Mouse (Mus musculus): ENCODE data around the gene Sumf1. TPM values are rescaled to one million over a fixed set of nuclear protein-coding genes. Genes with fewer than 3 reads are reported as not detected.

Sumf1 gene
- polyA plus RNA-seq, 1 experiment = 17.0 TPM

GRCm38 (mm10) chr6:108154243-108154642 is 31.1 kb downstream of the Sumf1 start:
- no peak for DNase-seq (ENCODE audit: low read depth, low spot score)
- 94% methylated on average over 4 of the region's 4 CpGs for WGBS

DNA sequence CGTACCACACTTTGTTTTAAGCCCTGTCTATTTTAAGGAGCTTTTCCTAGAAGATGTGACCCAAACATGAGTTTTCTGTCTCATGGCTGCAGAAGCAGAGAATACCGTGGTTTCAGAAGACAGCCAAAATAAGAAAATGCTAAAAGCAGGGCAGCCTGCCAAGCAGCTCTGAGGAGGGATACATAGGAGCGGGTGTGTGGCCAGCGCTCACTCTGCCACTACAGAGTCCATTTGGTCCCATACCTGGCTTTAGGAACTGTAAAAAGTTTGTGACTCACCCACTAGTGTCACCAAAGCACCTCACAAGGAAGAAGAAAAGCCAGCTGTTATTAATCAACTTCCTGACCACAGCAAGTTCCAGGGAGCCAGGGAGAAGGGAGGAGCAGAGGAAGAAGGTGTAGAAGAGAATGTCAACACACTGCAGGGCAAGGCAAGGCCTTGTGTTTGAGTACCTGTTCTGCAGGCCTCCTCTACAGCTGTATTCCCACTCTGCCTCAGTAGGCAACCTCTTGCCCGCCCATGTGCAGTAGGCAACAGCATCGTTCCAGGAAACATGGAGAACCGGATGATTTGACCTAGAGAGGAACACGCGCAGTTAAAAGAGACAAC is 32.6 kb downstream of the Sumf1 start:
- DNase-seq (ENCODE audit: low read depth, low spot score) = no peak
- 68% methylated on average over 9 of the region's 9 CpGs for WGBS

- DNase-seq (ENCODE audit: low read depth, low spot score) = no peak
- WGBS = 77% methylated on average over 6 of the region's 6 CpGs
Measured at GRCm38 (mm10) chr6:108152081-108152480, 33.3 kb downstream of the Sumf1 start.

DNA sequence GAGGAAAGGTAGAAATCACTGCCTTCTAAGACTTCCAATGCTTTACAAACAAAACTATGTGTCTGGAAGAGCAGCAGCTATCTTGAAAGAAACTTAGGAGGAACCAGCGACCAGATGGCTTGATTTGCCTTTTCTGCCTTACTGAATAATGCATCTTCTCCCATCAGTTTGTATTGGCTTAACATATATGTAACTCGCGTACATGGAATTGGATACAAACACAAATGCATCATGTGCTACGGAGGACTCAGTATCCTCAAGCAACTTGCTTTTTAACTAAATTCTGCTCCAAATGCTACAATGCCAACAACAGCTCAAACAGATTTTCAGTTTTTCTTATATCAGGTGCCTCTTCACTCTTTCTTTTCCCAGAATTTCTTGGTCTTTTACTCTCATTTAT is 36.1 kb downstream of the Sumf1 start:
- 93% methylated on average over 4 of the region's 4 CpGs for WGBS
- no peak for DNase-seq (ENCODE audit: low read depth, low spot score)

- 47% methylated on average over 3 of the region's 3 CpGs for WGBS
- no peak for DNase-seq (ENCODE audit: low read depth, low spot score)
Measured at GRCm38 (mm10) chr6:108148435-108148834, 36.9 kb downstream of the Sumf1 start.

DNA sequence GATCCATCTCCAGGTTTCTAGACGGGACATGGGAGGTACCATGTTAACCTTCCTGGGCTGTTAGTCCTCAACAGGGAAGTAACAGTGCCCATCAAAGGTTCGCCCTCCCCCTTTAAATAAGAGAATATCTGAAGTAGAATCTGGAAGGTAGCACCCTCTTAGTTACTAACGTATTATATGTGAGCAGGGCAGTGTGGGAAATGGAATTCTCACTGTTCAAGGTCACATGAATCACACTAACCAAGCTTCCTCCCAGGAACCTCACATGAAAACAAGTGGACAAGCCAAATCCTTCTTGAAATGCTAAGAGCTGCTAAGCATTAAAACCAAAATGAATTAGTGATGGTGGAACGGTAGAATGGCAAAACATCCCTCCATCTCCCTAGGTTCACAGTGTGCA is 38.7 kb downstream of the Sumf1 start:
- no peak for DNase-seq (ENCODE audit: low read depth, low spot score)
- 87% methylated on average over 4 of the region's 4 CpGs for WGBS

DNA sequence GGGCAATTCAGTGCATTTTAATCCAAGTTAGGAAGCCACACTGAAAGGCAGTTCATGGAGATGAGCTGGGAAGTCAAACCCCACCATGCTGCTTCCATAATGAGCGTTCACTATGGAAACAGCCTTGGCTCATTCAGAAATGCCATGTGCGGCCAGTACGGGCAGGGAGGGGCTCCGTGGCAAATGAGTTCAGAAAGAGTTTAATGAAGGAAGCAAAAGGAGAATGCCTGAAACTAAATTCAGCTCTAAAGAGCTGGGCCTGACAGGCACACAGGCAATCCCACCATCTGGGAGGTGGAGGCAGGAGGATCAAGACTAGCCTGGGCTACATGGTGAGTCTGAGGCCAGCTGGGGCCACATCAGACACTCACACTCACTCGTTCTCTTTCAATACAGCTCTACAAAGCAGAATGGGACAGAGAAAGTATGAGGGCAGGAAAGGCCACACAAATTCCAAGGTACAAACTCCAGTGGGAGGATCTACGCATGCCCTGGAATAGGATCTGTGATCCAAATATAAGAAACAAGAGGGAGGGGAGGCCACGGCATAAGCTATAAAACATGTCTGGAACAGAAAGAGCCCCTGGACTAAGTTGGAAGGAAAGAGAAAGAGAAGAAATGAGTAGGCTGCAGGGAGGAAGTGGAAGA is 39.3 kb downstream of the Sumf1 start:
- 85% methylated on average over 7 of the region's 7 CpGs for WGBS
- no peak for DNase-seq (ENCODE audit: low read depth, low spot score)

- WGBS = 89% methylated on average over 3 of the region's 3 CpGs
- DNase-seq (ENCODE audit: low read depth, low spot score) = no peak
Measured at GRCm38 (mm10) chr6:108145241-108145640, 40.1 kb downstream of the Sumf1 start.

- 80% methylated on average over 4 of the region's 4 CpGs for WGBS
- no peak for DNase-seq (ENCODE audit: low read depth, low spot score)
Measured at GRCm38 (mm10) chr6:108142796-108143195, 42.6 kb downstream of the Sumf1 start.

DNA sequence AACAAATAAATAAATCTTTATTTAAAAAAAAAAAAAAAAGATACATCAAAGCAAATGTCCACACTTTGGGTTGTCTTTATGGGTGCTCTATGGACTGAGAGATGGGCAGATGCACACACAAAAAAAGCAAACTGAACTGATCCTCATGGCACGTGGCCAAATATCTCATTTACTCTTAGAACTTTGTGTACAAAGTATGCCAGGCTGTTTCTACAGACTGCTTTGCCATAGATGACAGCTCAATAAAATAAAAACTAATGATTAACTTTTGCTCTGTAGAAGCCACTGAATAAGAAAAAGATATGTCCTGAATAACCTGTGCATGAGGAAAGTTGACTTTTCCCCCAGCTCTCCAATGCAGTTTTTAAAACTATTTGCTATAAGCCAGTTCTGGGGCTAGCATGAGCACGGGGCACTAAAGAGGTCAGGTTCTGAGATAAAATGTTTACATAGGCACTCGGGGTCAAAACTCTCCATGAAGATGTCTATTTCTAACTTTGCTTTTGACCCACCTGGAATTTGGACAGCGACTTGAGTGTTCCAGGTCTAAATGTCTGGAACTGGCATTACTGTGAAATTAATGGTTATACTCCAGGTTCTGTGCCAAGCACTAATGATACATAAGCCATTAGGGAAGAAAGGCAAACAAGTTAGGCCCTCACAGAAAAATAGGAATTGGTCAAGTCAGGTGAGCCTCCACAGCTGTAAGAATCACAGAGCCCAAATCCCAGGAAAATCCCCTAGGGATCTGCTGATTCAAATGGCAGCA is 44.5 kb downstream of the Sumf1 start:
- WGBS = 32% methylated on average over 4 of the region's 4 CpGs
- no peak for DNase-seq (ENCODE audit: low read depth, low spot score)

DNA sequence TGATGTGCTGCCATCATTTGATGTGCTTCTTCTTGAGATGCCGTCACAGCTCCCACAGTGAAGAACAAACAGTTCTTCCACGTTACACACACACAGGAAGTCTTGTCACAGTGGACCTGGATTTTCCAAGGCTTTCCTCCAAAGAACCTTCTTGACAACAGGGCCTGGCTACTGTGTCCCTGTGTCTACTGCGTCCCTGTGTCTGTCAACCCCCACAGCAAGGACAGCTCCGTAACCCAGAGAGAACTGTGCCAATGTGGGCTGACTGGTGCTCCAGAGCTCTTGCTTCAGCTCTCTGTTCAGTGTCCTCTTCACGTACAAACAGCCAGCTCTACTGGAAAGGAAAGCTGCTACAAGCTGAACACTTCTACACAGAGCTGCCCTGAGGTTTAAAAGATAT is 48.4 kb downstream of the Sumf1 start:
- no peak for DNase-seq (ENCODE audit: low read depth, low spot score)
- 92% methylated on average over 5 of the region's 5 CpGs for WGBS

DNA sequence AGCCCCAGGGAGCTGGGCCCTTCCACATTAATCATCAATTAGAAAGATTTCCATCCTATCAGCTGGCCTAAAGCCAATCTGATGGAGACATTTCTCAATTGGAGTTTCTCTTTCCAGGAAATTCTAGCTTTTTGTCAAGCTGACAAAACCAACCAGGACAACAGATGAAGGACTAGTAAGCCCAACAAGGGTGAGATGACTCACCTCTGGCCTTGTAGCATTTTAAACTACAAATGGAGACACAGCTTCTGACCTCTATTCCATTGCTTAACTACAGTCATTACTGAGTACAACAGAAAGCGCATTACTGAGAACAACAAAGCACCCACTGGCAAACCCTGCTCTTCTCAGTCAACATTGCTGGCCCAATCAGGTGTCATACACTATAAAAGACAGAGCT is 49.1 kb downstream of the Sumf1 start:
- WGBS = 93% methylated on average over 1 of the region's 1 CpGs

DNA sequence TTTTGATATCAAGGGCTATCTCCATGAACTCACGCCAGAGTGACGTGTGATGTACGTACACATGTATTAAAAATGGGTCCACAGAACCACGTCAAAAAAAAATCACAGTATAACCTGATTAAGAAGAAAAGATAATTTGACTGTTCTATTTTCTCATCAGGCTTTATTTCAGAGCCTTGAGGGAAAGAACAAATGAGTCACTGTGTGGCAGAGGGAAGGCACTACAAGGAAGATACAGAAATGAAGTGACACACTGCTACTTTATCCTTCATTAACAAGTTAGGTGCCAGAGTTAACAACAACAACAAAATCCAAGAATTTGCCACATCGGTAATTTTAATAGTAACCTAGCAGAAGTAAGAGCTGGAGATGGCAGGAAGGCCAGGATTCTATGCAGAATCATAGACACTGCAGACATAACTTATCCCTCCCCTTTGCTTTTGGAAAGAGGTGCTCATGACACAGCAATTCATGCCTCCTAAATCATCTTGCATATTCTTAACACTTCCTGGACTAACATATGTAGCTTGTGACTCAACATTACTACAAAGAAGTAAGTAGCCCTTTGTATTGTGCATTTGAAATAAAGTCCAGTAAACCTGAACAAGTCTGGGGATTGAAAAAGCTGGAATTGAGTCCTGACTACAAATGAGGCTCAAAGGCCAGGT is 53.0 kb downstream of the Sumf1 start:
- WGBS = 95% methylated on average over 5 of the region's 5 CpGs
- no peak for DNase-seq (ENCODE audit: low read depth, low spot score)

More for the DNA sequence above, 49.1 kb downstream of the Sumf1 start:
- DNase-seq (ENCODE audit: low read depth, low spot score) = no peak

DNA sequence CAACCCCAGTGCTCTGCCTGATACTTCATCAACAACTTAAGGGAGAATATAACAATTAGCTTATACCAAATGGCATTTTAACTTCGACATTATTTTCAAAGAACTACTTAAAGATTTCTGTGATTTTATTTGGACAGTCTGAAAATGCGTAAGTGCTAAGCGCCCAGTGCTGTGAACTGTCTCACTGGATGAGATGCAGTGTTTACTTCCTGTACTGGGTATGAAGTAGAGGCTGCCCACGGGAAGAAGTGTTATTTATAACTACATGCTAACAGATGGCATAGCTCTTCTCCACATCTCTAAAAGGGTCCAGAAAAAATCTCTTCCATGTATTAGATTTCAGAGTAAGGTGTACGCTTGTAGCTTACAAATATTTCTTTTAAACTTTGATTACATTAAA is 54.7 kb downstream of the Sumf1 start:
- WGBS = 78% methylated on average over 5 of the region's 5 CpGs
- no peak for DNase-seq (ENCODE audit: low read depth, low spot score)

DNA sequence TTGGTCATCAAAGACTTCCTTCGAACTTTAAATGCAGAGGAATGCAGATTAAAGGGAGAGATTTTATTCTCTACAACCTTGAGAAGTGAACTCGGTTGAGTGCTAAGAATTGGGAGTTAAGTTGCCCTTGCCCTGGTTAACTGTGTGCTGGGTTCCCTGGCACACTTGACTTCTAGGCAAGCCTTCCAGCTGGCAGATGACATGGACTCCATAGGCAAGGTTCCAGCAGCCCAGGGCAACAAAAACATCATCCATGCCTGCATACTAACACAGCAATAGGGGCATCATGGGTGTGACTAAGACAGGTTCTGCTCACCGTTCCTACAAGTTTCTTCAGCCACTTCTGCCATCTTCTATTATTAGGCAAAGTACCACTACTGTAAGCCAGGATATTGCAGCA is 58.8 kb downstream of the Sumf1 start:
- WGBS = 86% methylated on average over 3 of the region's 3 CpGs

GRCm38 (mm10) chr6:108125474-108125873 is 59.9 kb downstream of the Sumf1 start:
- 92% methylated on average over 1 of the region's 1 CpGs for WGBS

More for the DNA sequence above, 58.8 kb downstream of the Sumf1 start:
- DNase-seq (ENCODE audit: low read depth, low spot score) = no peak

DNA sequence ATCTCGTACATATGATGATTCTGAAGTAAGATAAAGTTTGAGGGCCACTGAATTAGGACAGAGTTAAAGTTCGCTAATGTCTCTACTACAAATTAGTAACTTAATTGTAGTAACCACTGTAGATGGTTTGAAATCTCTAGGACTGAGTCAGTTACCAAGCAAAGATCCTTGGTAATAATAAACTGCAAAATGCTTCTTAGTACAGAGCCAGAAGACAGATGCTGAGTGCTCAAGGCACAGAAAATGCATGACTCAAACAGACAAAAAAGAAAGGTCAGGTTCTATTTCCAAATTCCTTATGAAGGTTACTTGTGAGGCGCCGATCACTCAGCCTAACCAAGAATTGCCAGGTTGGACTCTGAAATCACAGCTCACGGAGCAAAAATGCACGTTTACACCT is 67.5 kb downstream of the Sumf1 start:
- 94% methylated on average over 6 of the region's 6 CpGs for WGBS
- DNase-seq (ENCODE audit: low read depth, low spot score) = no peak

More at GRCm38 (mm10) chr6:108125474-108125873, 59.9 kb downstream of the Sumf1 start:
- DNase-seq (ENCODE audit: low read depth, low spot score) = no peak

GRCm38 (mm10) chr6:108114971-108115370 is 70.4 kb downstream of the Sumf1 start:
- 100% methylated on average over 1 of the region's 1 CpGs for WGBS
- no peak for DNase-seq (ENCODE audit: low read depth, low spot score)

GRCm38 (mm10) chr6:108111693-108112092 is 73.7 kb downstream of the Sumf1 start:
- no peak for DNase-seq (ENCODE audit: low read depth, low spot score)

DNA sequence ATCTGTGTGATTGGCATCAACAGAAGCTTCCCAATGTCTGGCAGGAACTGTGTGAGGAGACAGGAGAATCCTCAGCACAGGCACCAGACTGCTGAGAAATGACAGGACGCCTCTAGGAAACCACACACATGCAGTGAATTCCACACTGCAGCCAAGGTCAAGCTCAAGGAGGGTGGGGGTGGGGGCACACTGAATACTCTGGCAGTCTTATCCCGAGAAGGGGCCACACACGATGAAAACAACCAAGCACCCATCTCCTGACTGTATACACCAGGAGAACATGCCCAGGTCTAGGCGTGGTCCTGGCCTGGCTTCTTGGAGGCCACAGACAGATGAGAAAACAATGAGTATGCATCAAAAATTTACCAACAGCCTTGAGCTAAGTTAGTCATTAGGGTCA is 75.0 kb downstream of the Sumf1 start:
- no peak for DNase-seq (ENCODE audit: low read depth, low spot score)
- WGBS = 67% methylated on average over 4 of the region's 4 CpGs

Data from large intestine, adult 2 months (tissue).